Mouse (Mus musculus) skeletal muscle tissue, adult 2 months (tissue): ENCODE data around the gene Rab3gap1.
"Not testable (repeated sequence)": the region's sequence is repeated elsewhere in the genome, so short reads cannot be mapped to it uniquely, and the experiment has no call there.

Source experiments
- DNase-seq: peaks from one replicate; pipeline ENCODE4 v3.0.0-alpha.2; 2012; ENCODE audit warnings: low read depth, low spot score

Rab3gap1 gene

GRCm38 (mm10) chr1:127915802-127916201 is 47.2 kb downstream of the Rab3gap1 start:
- DNase-seq: no peak

GRCm38 (mm10) chr1:127933405-127933804 is 64.8 kb downstream of the Rab3gap1 start:
- DNase-seq: no peak

GRCm38 (mm10) chr1:127934322-127934721 is 65.7 kb downstream of the Rab3gap1 start:
- DNase-seq: no peak

GRCm38 (mm10) chr1:127937277-127937676 is 68.7 kb downstream of the Rab3gap1 start:
- DNase-seq: peak; percentile 78

- no peak for DNase-seq
These were observed 73.7 kb downstream of the Rab3gap1 start for GRCm38 (mm10) chr1:127942231-127942630.

- no peak for DNase-seq
These were observed 74.9 kb downstream of the Rab3gap1 start for GRCm38 (mm10) chr1:127943516-127943915.

GRCm38 (mm10) chr1:127945696-127946575 is 77.4 kb downstream of the Rab3gap1 start:
- DNase-seq: no peak

- no peak for DNase-seq
These were observed 78.2 kb downstream of the Rab3gap1 start for GRCm38 (mm10) chr1:127946615-127947249.

- no peak for DNase-seq
These were observed 80.2 kb downstream of the Rab3gap1 start for GRCm38 (mm10) chr1:127948748-127949147.

GRCm38 (mm10) chr1:127952276-127952675 is 83.7 kb downstream of the Rab3gap1 start:
- DNase-seq: no peak

- DNase-seq: not testable (repeated sequence)
These were observed 85.6 kb downstream of the Rab3gap1 start for GRCm38 (mm10) chr1:127954198-127954597.

- DNase-seq: no peak
These were observed 86.2 kb downstream of the Rab3gap1 start for GRCm38 (mm10) chr1:127954800-127955199.

- DNase-seq: no peak
These were observed 88.0 kb downstream of the Rab3gap1 start for GRCm38 (mm10) chr1:127956524-127956923.

GRCm38 (mm10) chr1:127958801-127959200 is 90.2 kb downstream of the Rab3gap1 start:
- no peak for DNase-seq

- DNase-seq: no peak
These were observed 90.7 kb downstream of the Rab3gap1 start for GRCm38 (mm10) chr1:127959312-127959718.

- peak; percentile 42 for DNase-seq
These were observed 92.6 kb downstream of the Rab3gap1 start for GRCm38 (mm10) chr1:127961140-127961539.

GRCm38 (mm10) chr1:127963326-127963725 is 94.8 kb downstream of the Rab3gap1 start:
- no peak for DNase-seq

GRCm38 (mm10) chr1:127970870-127971269 is 102.3 kb downstream of the Rab3gap1 start:
- DNase-seq: peak; percentile 77

GRCm38 (mm10) chr1:127974082-127974481 is 105.5 kb downstream of the Rab3gap1 start:
- no peak for DNase-seq

- no peak for DNase-seq
These were observed 107.1 kb downstream of the Rab3gap1 start for GRCm38 (mm10) chr1:127975676-127976075.

- DNase-seq: no peak
These were observed 107.5 kb downstream of the Rab3gap1 start for GRCm38 (mm10) chr1:127976106-127976505.

- no peak for DNase-seq
These were observed 109.6 kb downstream of the Rab3gap1 start for GRCm38 (mm10) chr1:127978125-127978524.
